Mouse (Mus musculus) heart, embryonic 11.5 days (tissue): ENCODE measurements at regions not wholly inside any gene's neighbourhood (a gene's known extent, or its start where the extent isn't known, plus 50 kb on each side); places are given as distances from the start of the nearest gene placed in this dataset.

Experiments used
- ATAC-seq: fragments of 200-750 bp; cut with Nextera tagmentation; replicated peaks from 2 replicates; pipeline ENCODE4 v1.8.0; 2017; ENCODE audit warnings: moderate library complexity; ENCODE audit not compliant: insufficient number of reproducible peaks, low FRiP score, low TSS enrichment
- H3K27ac ChIP-seq: fragments of 300-500 bp; sonication (generic); 2 replicates; pipeline ENCODE4 v1.5.1; 2014; ENCODE audit warnings: mild to moderate bottlenecking, low read depth, low read length
- H3K27me3 ChIP-seq: fragments of 300-500 bp; sonication (generic); 2 replicates; pipeline ENCODE4 v1.6.1; 2014; ENCODE audit warnings: mild to moderate bottlenecking, low read length, mixed read lengths; ENCODE audit not compliant: control insufficient read depth, insufficient read depth
- H3K36me3 ChIP-seq: fragments of 300-500 bp; sonication (generic); 2 replicates; pipeline ENCODE4 v1.6.1; 2014; ENCODE audit warnings: mild to moderate bottlenecking, low read length, moderate library complexity, mixed read lengths; ENCODE audit not compliant: control insufficient read depth, insufficient read depth
- H3K4me1 ChIP-seq: fragments of 300-500 bp; sonication (generic); 2 replicates; pipeline ENCODE4 v1.6.1; 2014; ENCODE audit warnings: low read length; ENCODE audit not compliant: control insufficient read depth, insufficient read depth
- H3K4me2 ChIP-seq: fragments of 300-500 bp; sonication (generic); 2 replicates; pipeline ENCODE4 v1.6.1; 2014; ENCODE audit warnings: mild to moderate bottlenecking, moderate library complexity
- H3K4me3 ChIP-seq: fragments of 300-500 bp; sonication (generic); 2 replicates; pipeline ENCODE4 v1.5.1; 2014; ENCODE audit warnings: low read depth, low read length
- H3K9ac ChIP-seq: fragments of 300-500 bp; sonication (generic); 2 replicates; pipeline ENCODE4 v1.6.1; 2014; ENCODE audit warnings: mild to moderate bottlenecking, low read depth, low read length, moderate library complexity
- H3K9me3 ChIP-seq: fragments of 300-500 bp; sonication (generic); replicated peaks from 2 replicates; pipeline ENCODE4 v1.6.1; 2016; ENCODE audit warnings: low read length; ENCODE audit not compliant: control insufficient read depth
- WGBS: fragments of 180-500 bp; shearing (Covaris S2); extraction: QIAGEN DNeasy Blood & Tissue Kit; methylation state at CpG from one replicate; pipeline ENCODE4 v1.1.7; 2014; ENCODE audit not compliant: insufficient replicate concordance; 5-methylcytosine and 5-hydroxymethylcytosine counted together

DNA sequence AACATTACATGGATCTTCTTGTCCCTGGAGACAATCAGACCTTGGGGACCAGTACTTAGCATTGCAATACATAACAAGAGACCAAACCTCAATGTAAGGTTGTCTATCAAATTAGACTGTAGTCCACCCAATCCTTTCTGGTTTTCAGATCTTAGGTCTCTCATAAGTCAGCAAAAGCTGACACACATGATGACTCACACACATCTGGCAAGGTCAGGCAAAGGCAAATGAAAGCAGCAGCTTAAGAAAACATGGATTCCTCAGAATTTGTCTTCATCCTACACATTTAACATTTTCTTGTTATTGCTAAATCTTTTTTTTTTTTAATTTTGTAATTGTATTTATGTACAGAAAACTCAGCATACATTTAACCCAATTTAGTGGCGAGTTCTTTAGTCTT is 52.0 kb downstream of the Gm11983 start:
- H3K4me2 ChIP-seq = no peak overlapping the region
- ATAC-seq = no peak
- no peaks in the 10 kb centered on the region for H3K9me3 ChIP-seq
- no peak overlapping the region for H3K9ac ChIP-seq
- no peaks in the 10 kb centered on the region for H3K36me3 ChIP-seq
- no peak overlapping the region for H3K4me3 ChIP-seq
- H3K27ac ChIP-seq = no peak overlapping the region
- H3K27me3 ChIP-seq = no peaks in the 10 kb centered on the region
- 81% methylated on average over 1 of the region's 1 CpGs for WGBS
- no peaks in the 10 kb centered on the region for H3K4me1 ChIP-seq

DNA sequence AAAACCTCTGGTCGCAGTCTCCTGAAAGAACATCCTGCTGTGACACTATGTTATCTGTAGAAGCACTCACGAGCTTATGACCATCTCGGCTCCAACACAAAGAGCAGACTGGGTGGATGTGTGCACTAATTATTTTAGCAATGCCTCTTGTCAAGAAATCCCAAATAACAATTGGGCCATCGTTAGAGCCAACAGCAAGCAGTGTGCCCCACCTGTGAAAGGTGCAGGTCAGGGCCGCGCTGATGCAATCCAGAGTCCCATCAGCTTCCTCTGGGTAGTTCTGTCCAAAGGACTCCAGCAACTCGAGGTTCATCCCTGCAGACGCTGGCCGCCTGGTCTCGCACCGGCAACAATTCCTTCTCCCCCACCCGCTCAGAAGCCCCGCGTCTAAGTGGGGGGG is 54.6 kb downstream of the Gm11983 start:
- H3K27ac ChIP-seq = no peak overlapping the region
- H3K9ac ChIP-seq = no peak overlapping the region
- H3K27me3 ChIP-seq = no peaks in the 10 kb centered on the region
- H3K4me3 ChIP-seq = no peak overlapping the region
- 86% methylated on average over 14 of the region's 14 CpGs for WGBS
- H3K4me1 ChIP-seq = no peaks in the 10 kb centered on the region
- no peaks in the 10 kb centered on the region for H3K9me3 ChIP-seq
- no peak for ATAC-seq
- no peak overlapping the region for H3K4me2 ChIP-seq
- H3K36me3 ChIP-seq = no peaks in the 10 kb centered on the region

DNA sequence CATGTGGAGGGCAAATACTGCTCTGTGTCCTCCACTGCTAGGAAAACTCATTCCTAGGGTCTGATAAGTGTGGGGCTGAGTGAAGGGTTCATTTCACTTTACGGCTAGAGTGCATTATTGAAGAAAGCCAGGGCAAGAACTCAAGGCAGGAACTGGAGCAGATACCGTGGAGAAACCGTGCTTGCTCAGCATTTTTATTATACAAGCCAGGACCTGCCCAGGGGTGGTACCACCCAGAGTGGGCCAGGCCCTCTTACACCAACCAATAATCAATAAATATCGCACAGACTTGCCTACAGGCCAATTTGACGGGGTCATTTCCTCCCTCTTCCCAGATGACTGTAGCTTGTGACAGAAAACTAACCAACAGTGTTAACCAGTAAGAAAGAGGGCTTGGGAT is 57.7 kb downstream of the Gm11983 start:
- WGBS = 67% methylated on average over 5 of the region's 5 CpGs
- H3K27ac ChIP-seq = no peak overlapping the region

DNA sequence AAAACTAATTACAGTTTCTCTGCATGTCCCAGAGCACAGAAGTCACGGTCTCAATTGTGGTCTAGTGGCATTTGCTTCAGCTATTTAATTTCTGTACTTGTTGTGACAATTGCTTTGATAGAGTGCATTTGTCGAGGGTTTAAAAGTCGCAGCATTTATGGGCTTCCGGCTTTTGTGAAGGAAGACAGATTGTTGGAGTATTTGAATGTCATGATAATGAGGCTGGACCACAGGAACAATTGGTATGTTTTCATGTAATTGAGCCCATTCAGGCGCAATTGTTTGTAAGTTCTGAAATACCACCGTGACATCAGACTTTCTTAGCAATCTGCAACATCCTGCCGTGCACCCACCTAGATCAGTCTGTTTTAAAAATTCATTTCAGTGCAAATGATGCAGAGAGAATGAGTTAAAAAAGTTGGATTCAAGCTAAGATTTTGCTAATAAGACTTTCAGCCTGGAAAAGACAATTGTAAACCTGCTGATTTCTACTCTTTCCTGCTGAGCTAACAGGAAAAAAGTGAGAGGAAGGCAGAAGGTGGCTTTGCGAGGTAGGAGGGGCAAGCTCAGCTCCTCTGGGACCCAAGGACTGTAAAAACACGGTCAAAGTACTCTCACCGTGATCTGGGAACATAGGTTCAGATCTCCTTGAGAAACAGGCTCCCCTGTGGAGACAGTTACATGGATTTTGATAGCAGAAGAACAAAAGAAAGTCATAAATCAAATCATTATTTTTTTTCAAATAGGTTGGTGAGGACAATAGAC is 58.7 kb downstream of the Gm11983 start:
- H3K27me3 ChIP-seq = no peaks in the 10 kb centered on the region
- no peak overlapping the region for H3K27ac ChIP-seq
- no peak overlapping the region for H3K4me2 ChIP-seq
- no peaks in the 10 kb centered on the region for H3K4me1 ChIP-seq
- 64% methylated on average over 10 of the region's 10 CpGs for WGBS
- no peak overlapping the region for H3K4me3 ChIP-seq
- no peaks in the 10 kb centered on the region for H3K36me3 ChIP-seq
- H3K9me3 ChIP-seq = no peaks in the 10 kb centered on the region
- H3K9ac ChIP-seq = no peak overlapping the region
- no peak for ATAC-seq

More for the DNA sequence above, 57.7 kb downstream of the Gm11983 start:
- no peak for ATAC-seq
- H3K4me3 ChIP-seq = no peak overlapping the region
- no peaks in the 10 kb centered on the region for H3K4me1 ChIP-seq
- H3K9ac ChIP-seq = no peak overlapping the region
- H3K27me3 ChIP-seq = no peaks in the 10 kb centered on the region
- no peak overlapping the region for H3K4me2 ChIP-seq
- no peaks in the 10 kb centered on the region for H3K9me3 ChIP-seq
- H3K36me3 ChIP-seq = no peaks in the 10 kb centered on the region

DNA sequence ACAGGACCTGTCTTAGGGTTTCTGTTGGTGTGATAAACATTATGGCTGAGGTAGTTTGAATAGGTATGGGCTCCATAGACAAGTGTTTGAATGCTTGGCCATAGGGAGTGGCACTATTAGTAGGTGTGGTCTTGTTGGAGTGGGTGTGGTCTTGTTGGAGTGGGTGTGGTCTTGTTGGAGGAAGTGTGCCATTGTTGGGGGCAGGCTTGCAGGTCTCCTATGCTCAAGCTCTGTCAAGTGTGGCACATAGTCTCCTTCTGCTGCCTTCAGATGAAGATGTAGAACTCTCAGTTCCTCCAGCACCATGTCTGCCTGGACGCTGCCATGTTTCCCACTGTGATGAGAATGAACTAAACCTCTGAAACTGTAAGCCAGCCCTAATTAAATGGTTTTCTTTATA is 59.9 kb downstream of the Gm11983 start:
- Histone ChIP-seq H3K36me3 (no peaks in the 10 kb centered on the region), H3K4me2 (no peak overlapping the region), H3K9ac (no peak overlapping the region), H3K4me1 (no peaks in the 10 kb centered on the region), H3K9me3 (no peaks in the 10 kb centered on the region), H3K4me3 (no peak overlapping the region), H3K27ac (no peak overlapping the region), H3K27me3 (no peaks in the 10 kb centered on the region)
- WGBS = 87% methylated on average over 1 of the region's 1 CpGs
- no peak for ATAC-seq

DNA sequence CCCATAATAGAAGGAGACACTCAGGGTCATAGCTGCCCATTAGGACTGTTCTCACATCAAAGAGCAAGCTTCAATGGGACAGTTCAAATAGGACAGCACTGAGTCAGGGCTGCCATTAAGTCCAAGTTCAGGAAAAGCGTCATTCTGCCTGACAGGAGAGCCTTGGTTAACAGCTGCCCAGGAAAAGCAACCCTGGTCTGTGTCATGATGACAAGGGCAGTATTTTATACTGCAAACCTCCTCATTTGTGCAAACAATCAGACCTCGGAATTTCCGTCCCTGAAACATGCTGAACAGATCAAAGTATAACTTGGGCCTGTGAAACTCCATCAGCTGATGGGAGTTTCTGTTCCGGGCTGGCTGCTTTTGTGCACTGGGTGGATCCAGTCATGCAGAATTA is 62.8 kb downstream of the Gm11983 start:
- ATAC-seq = 0 out of 2 replicates have a peak, but pooled peaks have one; percentile 35
- WGBS = 56% methylated on average over 4 of the region's 4 CpGs

DNA sequence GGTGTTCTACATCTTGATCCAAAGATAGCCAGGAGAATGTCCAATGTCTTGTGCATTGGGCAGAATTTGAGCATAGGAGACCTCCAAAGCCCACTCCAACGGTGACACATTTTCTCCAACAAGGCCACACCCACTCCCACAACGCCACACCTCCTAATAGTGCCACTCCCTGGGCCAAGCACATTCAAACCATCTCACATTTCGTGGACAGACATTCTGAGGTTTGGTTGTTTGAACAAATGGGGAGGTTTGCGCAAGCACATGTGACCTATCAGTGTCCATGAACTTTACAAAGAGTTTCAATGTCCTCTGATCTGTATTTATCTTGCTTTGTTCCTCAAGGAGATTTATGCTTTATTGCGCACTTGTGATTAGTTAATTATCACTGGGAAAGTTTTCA is 63.5 kb downstream of the Gm11983 start:
- Histone ChIP-seq H3K9me3 (no peaks in the 10 kb centered on the region), H3K4me3 (no peak overlapping the region), H3K36me3 (no peaks in the 10 kb centered on the region), H3K4me2 (no peak overlapping the region), H3K27me3 (no peaks in the 10 kb centered on the region), H3K4me1 (no peaks in the 10 kb centered on the region), H3K27ac (no peak overlapping the region), H3K9ac (no peak overlapping the region)
- no peak for ATAC-seq
- 75% methylated on average over 5 of the region's 5 CpGs for WGBS

More for the DNA sequence above, 62.8 kb downstream of the Gm11983 start:
- Histone ChIP-seq H3K9ac (no peak overlapping the region), H3K4me1 (no peaks in the 10 kb centered on the region), H3K27ac (no peak overlapping the region), H3K4me3 (no peak overlapping the region), H3K36me3 (no peaks in the 10 kb centered on the region), H3K27me3 (no peaks in the 10 kb centered on the region), H3K9me3 (no peaks in the 10 kb centered on the region), H3K4me2 (no peak overlapping the region)

DNA sequence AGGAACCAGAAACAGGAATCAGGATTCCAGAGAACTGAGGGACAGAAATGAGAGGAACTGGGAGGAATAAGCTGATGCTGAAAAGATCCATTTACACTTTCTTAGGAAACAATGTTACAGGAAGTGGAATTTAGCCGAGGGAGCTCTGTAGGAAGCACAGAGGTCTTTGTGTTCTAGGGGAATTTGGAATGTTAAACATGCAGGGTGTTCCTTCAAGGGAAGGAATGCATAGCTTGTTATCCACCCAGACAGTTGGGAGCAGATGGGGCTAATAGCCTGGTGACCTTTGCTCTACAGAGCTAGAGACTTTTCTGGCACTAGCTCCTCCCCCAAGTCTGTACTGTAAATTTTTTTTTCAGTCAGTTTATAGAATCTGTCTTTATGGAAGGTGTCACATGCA is 64.1 kb downstream of the Gm11983 start:
- ATAC-seq = no peak
- peaks cover 2% of the 10 kb centered on the region for H3K27me3 ChIP-seq
- no peaks in the 10 kb centered on the region for H3K36me3 ChIP-seq
- no peak overlapping the region for H3K9ac ChIP-seq
- no peak overlapping the region for H3K4me3 ChIP-seq
- no peak overlapping the region; the same call in 1 of the 2 replicates for H3K27ac ChIP-seq
- no peaks in the 10 kb centered on the region for H3K4me1 ChIP-seq
- H3K9me3 ChIP-seq = no peaks in the 10 kb centered on the region
- no peak overlapping the region for H3K4me2 ChIP-seq
- 4% methylated on average over 1 of the region's 1 CpGs for WGBS

DNA sequence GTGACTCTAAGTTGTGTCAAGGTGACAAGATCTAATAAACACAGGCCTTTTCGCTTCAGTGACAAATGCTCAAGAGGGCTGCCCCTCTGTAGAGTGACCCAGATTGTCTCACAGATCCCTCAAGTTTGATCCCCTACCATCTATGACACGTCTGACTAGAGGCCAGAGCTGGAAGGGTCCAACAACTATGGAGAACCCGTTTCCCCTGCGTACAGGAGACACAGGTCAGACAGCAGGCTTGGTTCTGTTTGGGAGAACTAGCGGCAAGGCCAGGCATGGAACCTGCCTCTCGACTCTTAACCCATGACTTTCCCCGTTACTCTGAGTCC is 68.1 kb downstream of the Gm11983 start:
- Histone ChIP-seq H3K4me3 (no peak overlapping the region), H3K36me3 (no peaks in the 10 kb centered on the region), H3K27ac (no peak overlapping the region), H3K4me1 (no peaks in the 10 kb centered on the region), H3K27me3 (peaks cover 4% of the 10 kb centered on the region), H3K4me2 (no peak overlapping the region), H3K9me3 (no peaks in the 10 kb centered on the region), H3K9ac (no peak overlapping the region)
- 73% methylated on average over 7 of the region's 7 CpGs for WGBS
- ATAC-seq = no peak
